Mouse (Mus musculus) telencephalon, adult 2 months (tissue): Measurements from ENCODE around the gene Pim1.
"Not testable (repeated sequence)": the region's sequence is repeated elsewhere in the genome, so short reads cannot be mapped to it uniquely, and the experiment has no call there.

Source experiments
- DNase-seq: peaks from one replicate; pipeline ENCODE4 v3.0.0-alpha.2; 2011; ENCODE audit warnings: low read depth, low spot score

The Pim1 gene

DNA sequence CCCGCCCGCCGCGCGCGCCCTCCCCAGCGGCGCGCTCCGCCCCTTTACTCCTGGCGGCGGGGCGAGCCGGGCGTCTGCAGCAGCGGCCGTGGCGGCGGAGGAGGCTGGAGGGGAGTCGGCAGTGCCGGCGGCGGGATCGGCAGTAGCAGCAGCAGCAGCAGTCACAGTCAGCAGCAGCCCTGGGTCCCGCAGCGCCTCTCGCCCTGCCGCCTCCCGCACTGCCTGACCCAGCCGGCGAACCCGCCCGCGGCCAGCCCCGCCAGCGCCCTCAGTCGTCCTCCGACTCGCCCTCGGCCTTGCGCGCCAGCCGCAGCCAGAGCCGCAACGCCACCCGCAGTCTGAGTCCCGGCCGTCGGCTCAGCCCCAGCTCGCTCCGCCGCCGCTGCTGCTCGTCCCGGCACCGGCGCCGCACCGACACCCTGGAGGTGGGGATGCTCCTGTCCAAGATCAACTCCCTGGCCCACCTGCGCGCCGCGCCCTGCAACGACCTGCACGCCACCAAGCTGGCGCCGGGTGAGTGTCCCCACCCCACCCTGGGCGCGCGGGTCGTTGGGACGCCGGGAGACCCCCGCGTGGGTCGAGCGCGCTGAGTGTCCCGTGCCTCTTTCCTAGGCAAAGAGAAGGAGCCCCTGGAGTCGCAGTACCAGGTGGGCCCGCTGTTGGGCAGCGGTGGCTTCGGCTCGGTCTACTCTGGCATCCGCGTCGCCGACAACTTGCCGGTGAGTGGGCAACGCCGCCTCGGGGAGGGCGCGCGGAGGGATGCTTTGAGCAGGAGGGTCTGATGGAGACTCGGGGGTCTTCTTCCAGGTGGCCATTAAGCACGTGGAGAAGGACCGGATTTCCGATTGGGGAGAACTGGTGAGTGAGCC lies at the start of gene Pim1:
Gene Pim1, plus strand, starts transcription at position 41 of the 869 bp plus-strand sequence.
- no peak for DNase-seq

DNA sequence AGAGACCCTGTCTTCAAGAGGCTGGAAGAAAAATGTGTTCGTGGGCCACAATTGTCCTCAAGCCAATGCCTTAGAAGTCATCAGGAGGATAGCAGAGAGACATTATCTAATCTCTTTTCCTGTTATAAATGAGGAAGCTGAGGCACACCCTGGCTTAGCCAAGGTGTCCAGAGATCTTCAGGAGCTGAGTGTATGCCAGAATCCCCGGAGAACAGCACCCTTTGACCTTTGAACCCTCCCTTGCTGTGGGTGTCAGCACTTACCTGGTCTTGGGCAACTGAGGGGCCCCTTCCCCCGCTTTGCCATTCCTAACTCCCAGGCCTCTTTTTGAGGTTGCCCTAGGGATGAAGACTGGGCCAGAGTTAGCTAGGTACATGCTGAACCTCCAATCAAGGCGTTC lies 49.0 kb upstream of the Pim1 start:
- DNase-seq, result no peak

DNA sequence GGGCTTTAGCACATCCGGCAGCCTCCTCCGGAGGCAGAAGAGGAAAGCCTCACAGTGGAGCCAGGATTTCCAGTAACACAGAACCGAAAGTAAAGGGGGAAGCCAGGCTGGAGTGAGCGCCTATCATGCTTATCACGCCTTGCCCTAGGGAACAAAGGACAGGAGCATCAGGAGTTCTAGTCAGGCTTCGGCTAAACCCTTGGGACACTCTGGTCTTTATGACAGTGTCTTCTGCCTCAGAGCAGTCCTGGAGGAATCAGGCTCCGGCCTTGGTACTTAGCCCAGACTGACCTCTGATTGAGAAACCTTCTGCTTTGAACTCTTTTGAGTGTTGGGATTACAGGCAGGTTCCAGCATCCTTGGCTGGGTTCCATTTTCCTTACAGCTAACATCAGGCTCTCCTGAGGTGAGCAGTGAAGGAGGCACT lies 48.4 kb upstream of the Pim1 start:
- DNase-seq, result no peak

DNA sequence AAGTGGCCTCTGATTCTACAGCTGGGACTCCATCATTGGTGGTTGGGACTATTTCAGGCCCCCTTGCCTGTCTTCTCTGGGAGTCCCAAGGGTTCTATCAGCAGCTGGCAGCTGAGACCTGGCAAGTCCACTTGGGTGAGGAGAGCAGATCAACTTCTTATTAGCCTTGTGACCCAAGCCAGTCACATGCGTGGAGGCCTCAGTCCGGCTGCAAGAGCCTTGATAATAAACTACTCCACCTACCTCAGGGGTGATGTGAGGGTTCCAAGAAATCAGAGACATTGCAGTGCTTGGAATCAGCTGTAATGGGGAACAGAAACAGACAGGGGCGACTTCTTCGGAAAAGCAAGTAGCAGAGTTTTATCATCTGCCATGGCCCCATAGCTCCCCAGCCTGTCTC lies 46.8 kb upstream of the Pim1 start:
- DNase-seq, result no peak

DNA sequence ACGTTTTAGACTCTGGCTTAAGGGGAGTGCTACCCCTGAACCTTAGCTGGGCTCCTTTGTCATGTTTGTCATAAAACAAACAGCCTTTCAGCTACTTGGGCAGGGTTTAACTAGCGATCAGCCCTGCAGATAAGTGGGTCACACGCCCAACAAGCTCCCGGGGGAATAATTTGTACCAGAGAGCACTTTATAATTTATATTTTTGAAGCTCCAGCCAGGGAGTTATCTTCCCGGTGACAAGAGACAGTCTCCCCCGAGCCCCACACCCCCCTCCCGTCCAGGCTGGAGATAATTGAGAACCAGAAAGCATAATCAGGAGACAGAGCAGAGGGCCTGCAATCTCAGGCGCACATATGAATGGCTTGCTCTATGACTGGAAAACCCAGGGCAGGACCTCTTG lies 45.5 kb upstream of the Pim1 start:
- DNase-seq, result no peak

DNA sequence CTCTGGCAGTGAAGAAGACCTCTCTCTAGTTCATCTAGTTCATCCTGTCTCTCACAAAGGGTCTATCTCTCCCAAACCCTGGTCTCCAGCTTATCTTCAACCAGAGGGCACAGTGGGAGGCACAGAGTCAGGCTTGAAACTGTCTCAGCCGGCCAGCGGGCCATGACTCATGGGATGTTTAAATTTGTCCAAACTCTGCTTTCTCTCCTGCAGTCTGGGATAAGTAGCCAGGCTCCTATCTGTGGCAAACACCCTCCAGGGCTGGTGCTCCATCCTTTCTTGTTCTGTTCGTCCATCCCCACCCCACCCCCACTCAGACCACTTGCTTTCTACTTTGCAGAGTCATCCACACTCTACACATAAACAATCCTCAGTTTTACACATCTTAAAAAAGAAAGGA lies 43.2 kb upstream of the Pim1 start:
- no peak for DNase-seq

DNA sequence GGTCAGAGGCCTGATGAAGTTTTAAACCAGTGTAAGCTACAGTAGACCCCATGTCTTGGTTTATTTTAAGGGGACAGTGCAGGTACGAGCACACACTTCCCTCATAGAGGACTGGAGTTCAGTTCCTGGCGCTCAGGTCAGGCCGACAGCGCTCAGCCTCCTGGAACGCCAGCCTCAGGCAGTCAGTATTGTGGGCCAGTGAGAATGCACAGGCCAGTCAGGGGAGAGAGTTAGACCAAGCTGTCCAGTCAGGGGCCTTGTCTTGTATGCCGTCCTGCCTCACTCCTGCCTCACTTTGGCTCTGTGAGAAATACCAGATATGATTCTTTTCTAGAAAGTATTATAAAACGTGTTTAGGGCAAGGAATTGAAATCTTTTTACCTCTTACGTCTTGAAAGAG lies 42.5 kb upstream of the Pim1 start:
- DNase-seq, result no peak

DNA sequence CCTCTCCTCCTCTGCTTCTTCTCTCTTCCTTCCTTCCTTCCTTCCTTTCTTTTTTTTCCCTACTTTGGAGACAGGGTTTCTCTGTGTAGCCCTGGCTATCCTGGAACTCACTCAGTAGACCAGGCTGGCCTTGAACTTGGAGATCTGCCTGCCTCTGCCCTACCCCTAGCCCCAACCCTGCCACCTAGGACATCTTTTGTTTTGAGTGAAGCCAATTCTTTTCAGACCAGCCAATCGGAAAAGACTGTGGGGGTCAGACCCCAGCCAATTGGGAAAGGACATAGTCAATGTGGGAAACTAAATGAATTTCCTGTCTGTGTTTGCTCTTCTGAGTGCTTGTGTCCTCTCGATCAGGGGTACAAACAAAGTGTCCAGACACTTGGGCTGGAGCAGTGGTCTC lies 42.0 kb upstream of the Pim1 start:
- DNase-seq, result no peak

DNA sequence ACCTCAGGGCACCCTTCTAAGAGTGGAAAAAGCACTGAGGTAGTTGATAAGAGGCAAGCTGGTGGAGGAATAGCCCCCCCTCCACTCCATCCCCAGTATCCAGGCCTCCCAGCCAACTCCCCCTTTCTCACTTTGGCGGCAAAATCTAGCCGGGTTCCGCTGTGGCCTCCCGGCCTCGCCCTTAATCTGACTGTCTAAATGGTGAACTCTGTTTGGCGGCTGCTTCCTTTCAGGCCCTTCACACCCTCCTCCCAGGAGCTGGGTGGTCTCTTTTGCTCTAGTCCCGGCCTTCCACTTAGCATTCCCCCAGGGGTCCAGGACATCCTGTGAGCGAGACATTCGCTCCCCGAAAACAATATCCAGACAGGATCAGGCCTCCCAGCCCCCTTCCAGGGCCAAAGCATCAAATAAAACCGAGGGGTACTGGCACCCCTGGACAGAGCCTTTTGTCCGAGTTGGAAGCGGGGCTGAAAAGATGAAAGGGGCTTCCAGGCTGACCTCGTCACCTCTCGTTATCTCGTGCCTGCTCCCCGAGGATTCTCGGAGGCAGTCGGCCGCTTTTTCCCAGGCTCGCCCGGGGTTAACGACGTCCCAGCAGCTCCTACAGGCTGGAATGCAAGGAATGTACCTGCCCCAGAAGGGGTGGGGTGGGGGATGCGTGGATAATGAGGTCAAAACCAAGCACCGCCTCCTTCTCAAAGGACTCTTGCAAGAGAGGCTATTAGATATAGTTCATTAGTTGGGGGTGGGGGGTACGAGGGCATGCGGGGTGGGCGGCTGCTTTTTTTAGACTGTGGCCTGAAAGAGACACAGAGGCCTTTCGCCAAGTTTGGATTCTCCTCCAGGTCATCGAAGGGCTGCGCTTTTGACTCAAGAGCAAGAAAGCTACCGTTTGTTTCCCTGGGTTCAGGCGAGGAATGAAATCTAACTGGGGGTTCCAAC lies 39.4 kb upstream of the Pim1 start:
- no peak for DNase-seq

DNA sequence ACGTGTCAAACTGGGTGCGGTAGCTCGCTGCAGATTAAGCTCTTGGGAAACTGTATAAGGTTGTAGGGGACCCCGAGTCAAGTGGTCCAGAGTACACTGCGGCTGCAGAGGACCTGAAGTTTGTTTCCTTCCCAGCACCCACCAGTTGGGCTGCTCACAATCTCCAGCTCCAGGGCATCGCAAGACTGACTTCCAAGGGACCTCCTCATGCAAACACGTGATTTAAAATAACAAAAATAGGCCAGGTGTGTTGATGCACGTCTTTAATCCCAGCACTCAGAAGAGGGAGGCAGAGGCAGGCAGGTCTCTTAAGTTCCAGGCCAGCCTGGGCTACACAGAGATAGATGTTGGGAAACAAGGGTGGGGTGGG lies 38.7 kb upstream of the Pim1 start:
- no peak for DNase-seq

DNA sequence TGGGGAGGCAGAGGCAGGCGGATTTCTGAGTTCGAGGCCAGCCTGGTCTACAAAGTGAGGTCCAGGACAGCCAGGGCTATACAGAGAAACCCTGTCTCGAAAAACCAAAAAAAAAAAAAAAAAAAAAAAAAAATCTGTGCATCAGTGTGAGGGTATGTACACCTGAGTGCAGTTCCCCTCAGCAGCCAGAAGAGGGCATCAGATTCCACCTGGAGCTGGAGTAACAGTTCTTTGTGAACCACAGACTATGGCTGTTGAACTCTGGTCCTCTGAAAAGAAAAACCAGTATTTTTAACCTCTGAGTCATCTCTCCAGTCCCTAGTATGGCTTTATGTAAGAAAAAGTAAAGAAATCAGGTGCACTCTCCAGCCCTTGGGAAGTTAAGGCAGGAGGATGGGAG lies 36.4 kb upstream of the Pim1 start:
- DNase-seq, result not testable (repeated sequence)

DNA sequence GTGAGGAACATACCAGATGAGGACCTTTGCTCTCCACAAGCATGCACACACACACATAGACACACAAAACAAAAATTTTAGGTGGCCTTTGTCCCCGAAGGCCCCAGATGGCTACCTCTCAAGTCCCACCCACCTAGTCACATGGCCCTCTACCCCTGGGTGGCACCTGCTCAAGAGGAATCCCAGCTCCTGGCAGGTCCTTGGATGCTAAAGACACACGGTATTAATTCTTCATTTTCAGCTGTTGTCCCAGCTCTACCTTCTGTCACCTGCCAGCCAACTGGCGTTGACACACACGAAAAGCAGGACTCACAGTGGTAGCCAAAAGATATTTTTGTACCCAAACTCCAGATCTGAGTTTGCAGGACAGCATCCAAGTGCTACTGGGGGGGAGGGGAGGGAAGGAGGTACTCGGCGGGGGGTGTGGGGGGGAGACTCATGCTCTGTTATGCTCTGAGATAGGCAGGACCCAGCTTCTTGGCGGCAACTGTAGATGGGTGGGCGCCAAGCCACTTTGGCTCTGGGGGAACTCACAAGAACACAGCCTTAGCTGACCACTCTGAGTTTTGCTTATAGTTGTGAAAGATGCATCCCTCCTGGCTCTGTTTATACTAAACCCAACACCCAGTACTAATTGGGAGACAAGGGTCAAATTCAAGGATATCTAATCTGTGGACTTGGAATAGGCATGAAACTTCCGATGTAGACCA lies 35.0 kb upstream of the Pim1 start:
- DNase-seq, result no peak

DNA sequence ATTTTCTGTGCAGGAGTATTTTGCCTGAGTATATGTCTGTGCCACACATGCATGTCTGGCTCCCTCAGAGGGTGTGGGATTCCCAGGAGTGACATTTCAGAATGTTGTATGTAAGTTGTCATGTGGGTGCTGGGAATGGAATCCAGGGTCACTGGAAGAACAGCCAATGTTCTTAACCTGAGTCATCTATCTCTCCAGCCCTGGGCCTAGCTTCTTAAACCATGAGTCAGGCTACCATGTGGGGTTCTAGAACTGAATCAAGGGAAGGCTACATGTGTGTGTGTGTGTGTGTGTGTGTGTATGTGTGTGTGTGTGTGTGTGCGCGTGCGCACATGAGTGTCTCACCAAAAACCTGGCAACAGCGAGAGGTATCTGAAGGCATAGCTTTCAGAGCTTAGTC lies 34.1 kb upstream of the Pim1 start:
- no peak for DNase-seq

DNA sequence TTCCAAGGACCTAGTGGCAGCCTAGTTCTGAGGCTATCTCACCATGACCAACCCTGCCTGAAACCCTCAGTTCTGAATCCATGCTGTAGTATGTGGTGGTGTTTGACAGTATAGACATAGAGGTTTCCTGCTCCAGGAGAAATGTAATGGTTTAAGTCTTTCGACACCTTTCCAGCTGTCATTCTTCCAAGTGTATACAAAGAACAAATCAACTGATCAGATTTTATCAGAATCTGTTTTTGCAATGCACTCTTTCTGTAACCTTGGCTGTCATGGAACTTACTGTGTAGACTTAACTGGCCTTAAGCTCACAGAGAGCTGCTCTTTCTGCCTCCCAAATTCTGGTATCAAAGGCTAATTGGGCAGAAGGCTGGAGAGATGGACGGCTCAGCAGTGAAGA lies 33.6 kb upstream of the Pim1 start:
- no peak for DNase-seq

DNA sequence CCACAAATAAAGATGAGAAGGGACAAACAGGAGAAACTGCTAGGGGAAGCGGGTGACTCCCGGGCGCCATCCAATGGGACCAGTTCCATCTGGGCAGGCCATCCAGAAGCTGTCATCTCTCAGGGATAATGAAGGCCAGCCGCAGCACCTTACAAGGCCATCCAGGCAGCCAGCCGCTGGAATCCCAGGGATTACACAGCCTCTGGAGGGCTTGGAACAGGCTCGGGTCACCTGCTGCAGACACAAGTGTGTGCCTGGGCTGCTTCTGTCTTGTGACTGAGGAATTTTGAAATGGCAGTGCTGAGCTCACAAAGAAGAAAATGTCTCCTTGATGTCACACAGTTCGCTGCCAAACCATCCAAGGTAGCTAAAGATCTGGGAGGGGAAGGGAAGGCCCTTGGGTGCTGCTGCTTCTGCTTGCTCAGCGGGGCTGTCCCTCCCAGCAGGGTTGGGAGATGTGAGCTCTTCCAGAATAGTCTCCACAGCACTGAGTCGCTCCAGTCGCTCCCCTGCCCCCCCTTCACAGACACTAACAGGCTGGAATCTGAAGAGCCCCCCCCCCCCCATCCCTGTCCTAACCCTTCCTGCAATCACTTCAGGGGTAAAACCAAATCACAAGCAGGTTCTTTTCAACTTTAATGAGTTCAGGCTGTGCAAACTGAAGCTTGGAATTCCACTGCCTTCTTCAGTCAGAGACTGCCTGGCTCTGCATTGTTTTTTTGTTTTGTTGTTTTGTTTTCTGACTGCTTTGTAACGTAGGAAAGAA lies 32.6 kb upstream of the Pim1 start:
- DNase-seq, result no peak

DNA sequence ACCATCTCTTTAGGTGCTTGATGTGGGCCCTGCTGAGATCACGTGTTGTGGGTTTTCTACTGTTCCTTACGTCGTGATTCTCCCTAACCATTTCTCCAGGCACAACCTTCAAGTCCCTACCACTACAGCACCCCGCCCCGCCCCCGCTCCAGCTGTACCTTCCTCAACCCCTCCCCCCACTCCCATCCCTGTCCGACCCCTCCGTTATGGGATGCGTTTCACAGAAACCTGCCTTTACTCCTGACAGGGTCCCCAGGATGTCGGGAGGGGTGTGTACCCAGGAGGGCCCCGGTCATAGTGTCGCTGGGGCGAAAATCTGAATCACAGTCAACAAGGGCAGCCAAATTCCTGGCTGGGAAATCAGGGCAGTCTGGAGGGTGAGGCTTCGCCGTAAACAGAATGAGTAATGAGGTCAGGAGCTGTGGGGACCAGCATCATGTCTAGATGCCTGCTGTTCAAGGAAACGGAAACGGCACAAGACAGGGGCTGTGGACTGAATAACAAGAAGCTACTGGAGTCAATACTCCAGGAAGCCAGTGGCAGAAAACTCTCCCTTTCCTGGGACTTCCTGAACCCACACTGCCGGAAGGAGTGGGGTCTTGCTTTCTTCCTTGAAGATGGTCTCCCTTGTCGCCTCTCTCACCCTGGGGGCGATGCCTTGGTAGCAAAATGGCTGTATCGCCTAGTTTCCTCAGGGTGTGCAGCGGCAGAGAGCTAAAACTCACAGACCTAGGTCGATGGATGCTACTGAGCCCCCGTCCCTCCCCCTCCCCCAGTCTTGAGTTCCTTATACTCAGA lies 31.0 kb upstream of the Pim1 start:
- DNase-seq, result no peak

DNA sequence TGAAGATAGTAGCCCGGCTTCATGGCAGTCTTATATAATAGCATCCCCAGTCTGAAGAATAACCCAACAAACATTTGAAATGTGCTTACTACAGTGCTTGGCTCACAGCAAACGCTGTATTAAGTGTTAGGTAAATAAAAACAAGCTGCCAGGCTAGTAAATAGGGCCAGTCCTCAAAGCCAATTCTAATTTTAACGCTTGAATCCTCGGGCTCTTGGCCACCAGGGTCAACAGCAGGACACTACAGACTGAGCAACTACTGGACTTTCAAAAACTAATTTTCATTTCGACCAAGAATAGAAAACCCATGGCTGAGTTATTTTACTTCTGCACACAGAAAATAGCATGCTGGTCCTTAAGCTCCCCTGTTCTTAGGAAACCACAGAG lies 30.4 kb upstream of the Pim1 start:
- no peak for DNase-seq

DNA sequence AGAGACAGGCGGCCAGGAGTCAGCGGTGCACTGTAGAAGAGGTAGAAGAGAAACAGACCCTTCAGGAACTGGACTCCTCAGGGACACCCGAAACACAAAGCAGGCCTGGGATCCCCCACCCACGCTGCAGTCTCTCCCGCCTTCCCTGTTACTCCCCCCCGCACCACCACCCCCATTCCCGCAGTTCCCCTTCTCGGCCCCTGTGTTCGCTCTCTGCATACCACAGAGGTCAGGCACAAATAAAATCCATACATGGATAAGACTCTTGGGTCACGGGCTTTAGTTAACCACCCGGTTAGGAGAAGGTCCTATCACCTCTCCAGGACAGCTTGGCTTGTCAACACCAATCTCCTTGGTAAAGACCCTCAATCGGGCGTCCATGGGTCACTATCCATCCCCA lies 26.9 kb upstream of the Pim1 start:
- no peak for DNase-seq

DNA sequence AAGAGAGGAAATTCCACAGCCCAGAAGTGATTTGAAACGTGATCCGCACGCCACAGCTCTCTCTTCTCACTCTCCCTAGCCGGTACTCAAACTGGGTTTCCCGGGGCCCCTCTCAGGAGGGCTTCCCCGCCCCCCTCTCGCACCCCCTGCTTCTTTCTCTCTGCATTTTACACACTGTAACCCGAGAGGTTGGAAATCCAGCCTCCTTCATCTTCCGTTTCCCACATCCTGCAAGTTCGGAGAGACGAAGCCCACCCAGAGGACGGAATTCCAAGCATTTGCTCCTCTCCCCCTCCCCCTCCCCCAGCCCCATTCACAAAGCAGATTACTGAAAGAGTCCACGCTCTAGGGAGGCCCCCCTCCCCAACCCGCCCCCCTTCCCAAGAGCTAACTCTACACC lies 26.5 kb upstream of the Pim1 start:
- no peak for DNase-seq

DNA sequence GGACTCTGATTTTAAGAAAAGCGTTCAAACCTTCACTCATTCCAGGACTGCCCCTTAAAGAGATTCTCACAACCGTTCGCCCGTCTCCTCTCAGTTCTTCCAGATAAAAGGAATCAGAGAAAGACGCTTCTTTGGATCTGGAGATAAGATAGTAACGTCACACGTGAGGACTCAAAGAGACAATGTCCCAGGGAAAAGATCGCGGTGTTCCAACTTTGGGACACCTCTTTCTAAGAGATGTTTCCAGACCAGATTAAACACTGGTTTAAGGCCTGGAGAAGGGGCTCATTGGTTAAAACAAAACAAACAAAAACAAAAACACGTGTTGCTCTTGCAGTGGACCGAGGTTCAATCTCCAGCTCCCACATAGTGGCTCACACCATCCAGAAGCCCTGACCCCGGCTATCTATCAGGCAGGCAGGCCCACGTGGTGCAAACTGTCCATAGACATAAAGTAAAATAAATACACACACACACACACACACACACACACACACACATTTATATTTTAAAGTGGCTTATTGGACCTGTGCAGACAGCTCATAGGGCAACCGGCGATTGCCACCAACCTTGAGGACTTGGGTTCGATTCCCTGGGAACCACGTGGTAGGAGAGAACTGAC lies 25.9 kb upstream of the Pim1 start:
- DNase-seq, result no peak
